Mouse (Mus musculus): ENCODE data around the gene Hdac5.
A peak's percentile ranks its signal among the peaks of the same experiment; 100 is the strongest.

Gene Hdac5

GRCm38 (mm10) chr11:102211936-102212341 is 18.0 kb downstream of the Hdac5 start:
- no peak for DNase-seq

GRCm38 (mm10) chr11:102211011-102211410 is 19.0 kb downstream of the Hdac5 start:
- DNase-seq, result no peak

- DNase-seq, result no peak
Measured at GRCm38 (mm10) chr11:102210185-102210584, 19.8 kb downstream of the Hdac5 start.

- no peak for DNase-seq
Measured at GRCm38 (mm10) chr11:102209742-102210141, 20.2 kb downstream of the Hdac5 start.

- no peak for DNase-seq
Measured at GRCm38 (mm10) chr11:102208846-102209245, 21.1 kb downstream of the Hdac5 start.

GRCm38 (mm10) chr11:102207825-102208777 is 21.9 kb downstream of the Hdac5 start:
- DNase-seq, result no peak

GRCm38 (mm10) chr11:102206481-102206880 is 23.5 kb downstream of the Hdac5 start:
- DNase-seq, result no peak

- DNase-seq, result peak; percentile 64
Measured at GRCm38 (mm10) chr11:102201408-102201821, 28.6 kb downstream of the Hdac5 start.

- DNase-seq, result no peak
Measured at GRCm38 (mm10) chr11:102199856-102200255, 30.1 kb downstream of the Hdac5 start.

GRCm38 (mm10) chr11:102198245-102198644 is 31.7 kb downstream of the Hdac5 start:
- no peak for DNase-seq

- no peak for DNase-seq
Measured at GRCm38 (mm10) chr11:102196018-102196797, 33.8 kb downstream of the Hdac5 start.

- no peak for DNase-seq
Measured at GRCm38 (mm10) chr11:102193657-102194440, 36.1 kb downstream of the Hdac5 start.

- no peak for DNase-seq
Measured at GRCm38 (mm10) chr11:102190848-102191247, 39.1 kb downstream of the Hdac5 start.

GRCm38 (mm10) chr11:102189461-102190436 is 40.2 kb downstream of the Hdac5 start, which contains the start of gene G6pc3:
TSS of gene G6pc3 (plus strand) at chr11:102189620.
- peak; percentile 88 for DNase-seq

GRCm38 (mm10) chr11:102188980-102189379 is 41.0 kb downstream of the Hdac5 start:
- DNase-seq, result no peak

- no peak for DNase-seq
Measured at GRCm38 (mm10) chr11:102186235-102186634, 43.7 kb downstream of the Hdac5 start.

GRCm38 (mm10) chr11:102185677-102186076 is 44.3 kb downstream of the Hdac5 start:
- no peak for DNase-seq

- peak; percentile 95 for DNase-seq
Measured at GRCm38 (mm10) chr11:102184646-102185495, 45.1 kb downstream of the Hdac5 start, which contains the start of gene Lsm12. TSS of gene Lsm12 (minus strand) at chr11:102185296.

GRCm38 (mm10) chr11:102184253-102184645 is 45.7 kb downstream of the Hdac5 start:
- DNase-seq, result no peak

- no peak for DNase-seq
Measured at GRCm38 (mm10) chr11:102179836-102180235, 50.1 kb downstream of the Hdac5 start.

Data from right cerebral cortex, postnatal 25 days (tissue).